Mouse (Mus musculus): Measurements from ENCODE around the gene Rere.

Gene Rere

GRCm38 (mm10) chr4:150384899-150385298 is 103.5 kb downstream of the Rere start:
- no peak for DNase-seq (ENCODE audit: low spot score)

GRCm38 (mm10) chr4:150388518-150388917 is 107.1 kb downstream of the Rere start:
- peak; percentile 49 for DNase-seq (ENCODE audit: low spot score)

- DNase-seq (ENCODE audit: low spot score), result no peak
Observed at GRCm38 (mm10) chr4:150393607-150394006, 112.2 kb downstream of the Rere start.

GRCm38 (mm10) chr4:150394091-150394490 is 112.6 kb downstream of the Rere start:
- no peak for DNase-seq (ENCODE audit: low spot score)

GRCm38 (mm10) chr4:150396339-150396738 is 114.9 kb downstream of the Rere start:
- DNase-seq (ENCODE audit: low spot score), result no peak

GRCm38 (mm10) chr4:150396826-150397620 is 115.6 kb downstream of the Rere start:
- DNase-seq (ENCODE audit: low spot score), result no peak

GRCm38 (mm10) chr4:150399032-150399431 is 117.6 kb downstream of the Rere start:
- no peak for DNase-seq (ENCODE audit: low spot score)

GRCm38 (mm10) chr4:150401830-150402607 is 120.6 kb downstream of the Rere start:
- DNase-seq (ENCODE audit: low spot score), result peak; percentile 18

- DNase-seq (ENCODE audit: low spot score), result no peak
Observed at GRCm38 (mm10) chr4:150402608-150402985, 121.2 kb downstream of the Rere start.

GRCm38 (mm10) chr4:150403941-150404340 is 122.5 kb downstream of the Rere start:
- DNase-seq (ENCODE audit: low spot score), result no peak

GRCm38 (mm10) chr4:150404583-150404982 is 123.1 kb downstream of the Rere start:
- peak; percentile 52 for DNase-seq (ENCODE audit: low spot score)

GRCm38 (mm10) chr4:150405786-150406185 is 124.3 kb downstream of the Rere start:
- DNase-seq (ENCODE audit: low spot score), result no peak

GRCm38 (mm10) chr4:150406320-150406719 is 124.9 kb downstream of the Rere start:
- no peak for DNase-seq (ENCODE audit: low spot score)

GRCm38 (mm10) chr4:150406821-150407220 is 125.4 kb downstream of the Rere start:
- DNase-seq (ENCODE audit: low spot score), result no peak

GRCm38 (mm10) chr4:150414296-150414695 is 132.8 kb downstream of the Rere start:
- DNase-seq (ENCODE audit: low spot score), result no peak

GRCm38 (mm10) chr4:150414759-150415158 is 133.3 kb downstream of the Rere start:
- DNase-seq (ENCODE audit: low spot score), result no peak

GRCm38 (mm10) chr4:150415227-150415969 is 134.0 kb downstream of the Rere start:
- no peak for DNase-seq (ENCODE audit: low spot score)

GRCm38 (mm10) chr4:150420576-150421263 is 139.3 kb downstream of the Rere start:
- no peak for DNase-seq (ENCODE audit: low spot score)

GRCm38 (mm10) chr4:150426098-150426879 is 144.8 kb downstream of the Rere start:
- peak; percentile 20 for DNase-seq (ENCODE audit: low spot score)

GRCm38 (mm10) chr4:150426880-150427476 is 145.5 kb downstream of the Rere start:
- DNase-seq (ENCODE audit: low spot score), result no peak

GRCm38 (mm10) chr4:150428762-150429161 is 147.3 kb downstream of the Rere start:
- DNase-seq (ENCODE audit: low spot score), result no peak
